Mouse (Mus musculus) heart, embryonic 13.5 days (tissue): ENCODE results near the gene Cd5. TPM values are rescaled to one million over a fixed set of nuclear protein-coding genes. Genes with fewer than 3 reads are reported as not detected.

Experiments
- ATAC-seq: fragments of 200-750 bp; cut with Nextera tagmentation; 2 replicates; pipeline ENCODE4 v1.8.0; 2017; ENCODE audit warnings: moderate TSS enrichment; ENCODE audit not compliant: insufficient number of reproducible peaks, low FRiP score, low TSS enrichment; ENCODE audit errors: extremely low read depth
- H3K27ac ChIP-seq: fragments of 300-500 bp; sonication (generic); replicated peaks from 2 replicates; pipeline ENCODE4 v1.5.1; 2015; ENCODE audit warnings: moderate library complexity, mild to moderate bottlenecking, inconsistent platforms
- H3K27me3 ChIP-seq: fragments of 300-500 bp; sonication (generic); replicated peaks from 2 replicates; pipeline ENCODE4 v1.6.1; 2015; ENCODE audit warnings: mild to moderate bottlenecking, inconsistent platforms
- H3K36me3 ChIP-seq: fragments of 300-500 bp; sonication (generic); 2 replicates; pipeline ENCODE4 v1.6.1; 2015; ENCODE audit warnings: mild to moderate bottlenecking, inconsistent platforms
- H3K4me1 ChIP-seq: fragments of 300-500 bp; sonication (generic); 2 replicates; pipeline ENCODE4 v1.6.1; 2015; ENCODE audit warnings: inconsistent platforms
- H3K4me2 ChIP-seq: fragments of 300-500 bp; sonication (generic); 2 replicates; pipeline ENCODE4 v1.6.1; 2015; ENCODE audit warnings: inconsistent platforms, mild to moderate bottlenecking, moderate library complexity
- H3K4me3 ChIP-seq: fragments of 300-500 bp; sonication (generic); 2 replicates; pipeline ENCODE4 v1.5.1; 2015; ENCODE audit warnings: moderate library complexity, mild to moderate bottlenecking, inconsistent platforms
- H3K9ac ChIP-seq: fragments of 300-500 bp; sonication (generic); 2 replicates; pipeline ENCODE4 v1.6.1; 2015; ENCODE audit warnings: inconsistent platforms, mild to moderate bottlenecking, moderate library complexity
- H3K9me3 ChIP-seq: fragments of 300-500 bp; sonication (generic); 2 replicates; pipeline ENCODE4 v1.6.1; 2016; ENCODE audit warnings: inconsistent platforms
- WGBS: fragments of 180-500 bp; shearing (Covaris S2); methylation state at CpG from one replicate; pipeline ENCODE4 v1.1.7; 2015; ENCODE audit warnings: mixed read lengths; 5-methylcytosine and 5-hydroxymethylcytosine counted together
- polyA plus RNA-seq: library from polyadenylated mRNA; unstranded; fragments of >200 nt; fragmentation: Nextera tagmentation; extraction: Ambion mirVana; gene quantifications from 2 replicates; pipeline ENCODE4 v1.2.1, GENCODE M21; 2015

The Cd5 gene
- polyA plus RNA-seq, 1 experiment from 2014 or later, result 0.71 TPM

- Histone ChIP-seq H3K27me3 (no peaks in the 10 kb centered on the region), H3K36me3 (no peaks in the 10 kb centered on the region), H3K27ac (no peak overlapping the region), H3K4me2 (no peak overlapping the region), H3K4me1 (peaks cover 28% of the 10 kb centered on the region), H3K4me3 (no peak overlapping the region), H3K9me3 (no peaks in the 10 kb centered on the region), H3K9ac (no peak overlapping the region)
- WGBS, result 73% methylated on average over 2 of the region's 2 CpGs
- no peak for ATAC-seq
These were observed 18.7 kb upstream of the Cd5 start for GRCm38 (mm10) chr19:10757526-10757925.

- ATAC-seq, result no peak
- Histone ChIP-seq H3K9ac (no peak overlapping the region), H3K4me3 (no peak overlapping the region), H3K27me3 (no peaks in the 10 kb centered on the region), H3K27ac (no peak overlapping the region), H3K36me3 (no peaks in the 10 kb centered on the region), H3K9me3 (no peaks in the 10 kb centered on the region), H3K4me1 (peaks cover 28% of the 10 kb centered on the region), H3K4me2 (no peak overlapping the region)
These were observed 18.3 kb upstream of the Cd5 start for GRCm38 (mm10) chr19:10757125-10757524.

- no peak overlapping the region for H3K27ac ChIP-seq
- ATAC-seq, result no peak
- no peaks in the 10 kb centered on the region for H3K27me3 ChIP-seq
- 86% methylated on average over 5 of the region's 5 CpGs for WGBS
- no peak overlapping the region for H3K4me3 ChIP-seq
- H3K9ac ChIP-seq, result no peak overlapping the region
- no peaks in the 10 kb centered on the region for H3K4me1 ChIP-seq
- no peaks in the 10 kb centered on the region for H3K36me3 ChIP-seq
- no peak overlapping the region for H3K4me2 ChIP-seq
- no peaks in the 10 kb centered on the region for H3K9me3 ChIP-seq
These were observed 13.8 kb upstream of the Cd5 start for GRCm38 (mm10) chr19:10752646-10753045.

DNA sequence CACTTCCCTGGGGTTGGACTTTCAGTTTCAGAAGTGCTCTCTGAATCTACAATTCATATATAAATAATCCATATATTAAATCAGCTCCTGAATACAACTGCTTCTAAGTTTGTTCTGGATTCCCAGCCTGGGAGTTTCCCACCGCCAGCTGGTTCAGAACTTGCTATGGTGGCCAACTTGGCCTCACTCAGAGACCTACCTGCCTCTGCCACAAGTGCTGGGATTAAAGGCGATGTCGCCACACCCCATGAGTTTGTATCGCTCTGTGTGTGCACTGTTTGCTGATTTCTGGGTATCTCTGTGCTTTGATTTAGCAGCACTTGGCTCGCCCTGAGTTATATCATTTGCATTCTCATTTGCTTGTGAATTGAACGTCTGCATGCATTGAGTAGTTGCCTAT, 13.3 kb upstream of the Cd5 start:
- H3K27ac ChIP-seq, result no peak overlapping the region
- 85% methylated on average over 6 of the region's 6 CpGs for WGBS
- H3K9me3 ChIP-seq, result no peaks in the 10 kb centered on the region
- no peaks in the 10 kb centered on the region for H3K4me1 ChIP-seq
- H3K9ac ChIP-seq, result no peak overlapping the region
- no peak overlapping the region for H3K4me3 ChIP-seq
- H3K27me3 ChIP-seq, result no peaks in the 10 kb centered on the region
- no peak overlapping the region for H3K4me2 ChIP-seq
- H3K36me3 ChIP-seq, result no peaks in the 10 kb centered on the region
- no peak for ATAC-seq

GRCm38 (mm10) chr19:10751607-10752006, 12.8 kb upstream of the Cd5 start:
- no peak overlapping the region for H3K4me3 ChIP-seq
- H3K9ac ChIP-seq, result no peak overlapping the region
- no peak overlapping the region for H3K27ac ChIP-seq
- H3K27me3 ChIP-seq, result no peaks in the 10 kb centered on the region
- H3K36me3 ChIP-seq, result no peaks in the 10 kb centered on the region
- no peak for ATAC-seq
- no peaks in the 10 kb centered on the region for H3K4me1 ChIP-seq
- no peak overlapping the region for H3K4me2 ChIP-seq
- 83% methylated on average over 1 of the region's 1 CpGs for WGBS
- no peaks in the 10 kb centered on the region for H3K9me3 ChIP-seq

DNA sequence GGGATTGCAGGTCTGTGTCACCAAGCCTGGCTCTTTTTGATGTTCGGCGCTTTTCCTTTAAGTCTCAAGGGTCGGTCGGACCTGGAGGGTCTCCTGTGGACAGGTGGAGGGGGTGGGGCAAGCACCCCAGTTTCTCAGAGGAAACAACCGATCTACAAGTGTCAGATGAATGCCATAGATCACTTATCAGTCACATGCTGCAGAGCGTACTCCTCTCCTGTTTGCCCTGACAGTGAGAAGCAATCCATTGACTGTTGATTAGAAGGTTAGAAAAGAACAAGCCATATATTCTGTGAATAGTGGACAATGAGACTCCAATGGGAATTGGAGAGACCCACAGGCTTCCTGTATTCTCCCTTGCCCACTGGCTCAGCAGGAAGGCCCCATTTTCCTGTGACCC, 11.4 kb upstream of the Cd5 start:
- ATAC-seq, result no peak
- Histone ChIP-seq H3K4me3 (no peak overlapping the region), H3K4me1 (no peaks in the 10 kb centered on the region), H3K27me3 (no peaks in the 10 kb centered on the region), H3K27ac (no peak overlapping the region), H3K4me2 (no peak overlapping the region), H3K9me3 (no peaks in the 10 kb centered on the region), H3K9ac (no peak overlapping the region), H3K36me3 (no peaks in the 10 kb centered on the region)
- 76% methylated on average over 6 of the region's 6 CpGs for WGBS

DNA sequence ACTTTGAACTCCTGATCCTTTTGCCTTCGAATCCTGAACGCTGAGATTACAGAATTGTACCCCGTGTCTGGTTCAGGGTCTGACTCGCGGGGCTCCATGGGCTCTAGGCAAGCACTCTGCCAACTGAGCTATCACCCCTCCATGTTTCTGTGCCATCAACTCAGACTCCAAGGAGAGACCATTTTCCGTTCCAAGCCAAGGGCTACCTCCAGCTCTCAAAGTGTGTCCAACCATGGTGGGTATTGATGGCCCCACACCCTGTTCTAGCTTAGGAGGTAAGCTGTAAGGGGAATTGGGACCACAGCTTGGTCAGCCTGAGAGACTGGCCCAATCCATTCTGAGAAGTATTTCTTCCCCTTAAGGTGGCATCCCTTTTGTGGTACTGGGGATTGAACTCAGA, 10.5 kb upstream of the Cd5 start:
- Histone ChIP-seq H3K4me1 (no peaks in the 10 kb centered on the region), H3K27me3 (no peaks in the 10 kb centered on the region), H3K27ac (no peak overlapping the region), H3K9me3 (no peaks in the 10 kb centered on the region), H3K9ac (no peak overlapping the region), H3K36me3 (no peaks in the 10 kb centered on the region), H3K4me3 (no peak overlapping the region), H3K4me2 (no peak overlapping the region)
- ATAC-seq, result no peak
- WGBS, result 79% methylated on average over 6 of the region's 6 CpGs

GRCm38 (mm10) chr19:10748401-10749102, 9.8 kb upstream of the Cd5 start:
- 62% methylated on average over 11 of the region's 11 CpGs for WGBS
- Histone ChIP-seq H3K4me2 (no peak overlapping the region), H3K4me1 (no peaks in the 10 kb centered on the region), H3K4me3 (no peak overlapping the region), H3K27me3 (no peaks in the 10 kb centered on the region), H3K27ac (no peak overlapping the region), H3K9ac (no peak overlapping the region), H3K9me3 (no peaks in the 10 kb centered on the region), H3K36me3 (no peaks in the 10 kb centered on the region)
- no peak for ATAC-seq

GRCm38 (mm10) chr19:10747718-10748117, 8.9 kb upstream of the Cd5 start:
- Histone ChIP-seq H3K27ac (no peak overlapping the region), H3K9ac (no peak overlapping the region), H3K36me3 (no peaks in the 10 kb centered on the region), H3K4me3 (no peak overlapping the region), H3K27me3 (no peaks in the 10 kb centered on the region), H3K9me3 (no peaks in the 10 kb centered on the region), H3K4me2 (no peak overlapping the region), H3K4me1 (no peaks in the 10 kb centered on the region)
- WGBS, result 79% methylated on average over 6 of the region's 6 CpGs
- no peak for ATAC-seq

DNA sequence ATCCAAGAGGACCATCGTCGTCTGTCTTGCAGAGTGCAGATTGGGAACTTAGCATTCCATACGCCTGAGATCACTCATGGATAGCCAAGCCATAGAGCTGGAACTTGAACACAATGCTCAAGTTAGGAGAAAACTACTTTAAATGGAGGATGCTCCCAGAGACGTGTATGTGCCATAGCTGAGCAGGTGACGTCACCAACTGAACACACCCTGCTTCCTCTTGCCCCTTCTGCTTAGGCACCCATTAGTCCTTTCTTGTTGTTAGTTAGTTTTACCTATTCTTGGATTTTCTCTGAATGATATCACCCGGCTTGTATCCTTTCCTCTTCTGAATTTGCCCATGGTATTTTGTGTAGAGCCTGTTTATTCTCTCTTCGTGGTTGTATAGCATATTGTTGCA, 8.4 kb upstream of the Cd5 start:
- ATAC-seq, result no peak
- Histone ChIP-seq H3K9me3 (no peaks in the 10 kb centered on the region), H3K27ac (no peak overlapping the region), H3K4me1 (no peaks in the 10 kb centered on the region), H3K36me3 (no peaks in the 10 kb centered on the region), H3K4me2 (no peak overlapping the region), H3K4me3 (no peak overlapping the region), H3K9ac (no peak overlapping the region), H3K27me3 (no peaks in the 10 kb centered on the region)
- 62% methylated on average over 7 of the region's 7 CpGs for WGBS

- Histone ChIP-seq H3K36me3 (no peaks in the 10 kb centered on the region), H3K4me2 (no peak overlapping the region), H3K4me3 (no peak overlapping the region), H3K27ac (no peak overlapping the region), H3K27me3 (no peaks in the 10 kb centered on the region), H3K4me1 (peaks cover 8% of the 10 kb centered on the region), H3K9ac (no peak overlapping the region), H3K9me3 (no peaks in the 10 kb centered on the region)
- WGBS, result 55% methylated on average over 3 of the region's 3 CpGs
- no peak for ATAC-seq
These were observed 3.8 kb upstream of the Cd5 start for GRCm38 (mm10) chr19:10742565-10742964.

DNA sequence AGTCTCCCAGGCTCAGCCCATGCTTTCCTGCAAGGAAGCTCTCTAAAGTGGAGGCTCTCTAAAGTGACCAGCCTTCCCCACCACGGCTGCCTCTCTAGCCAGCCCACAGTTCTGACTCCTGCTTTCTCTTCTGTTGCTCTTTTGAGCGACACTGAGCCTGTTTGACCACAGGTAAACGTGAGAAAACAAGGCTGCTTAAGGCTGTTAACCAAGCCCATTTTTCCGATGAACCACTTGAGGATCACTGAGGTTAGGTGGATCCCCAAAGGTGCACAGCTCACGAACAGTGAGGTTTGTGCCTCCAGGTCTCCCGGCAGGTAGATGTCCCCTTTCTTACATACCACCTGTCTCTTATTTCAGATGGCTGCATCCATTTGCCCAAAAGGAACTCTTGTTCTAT, 3.3 kb upstream of the Cd5 start:
- Histone ChIP-seq H3K4me1 (peaks cover 8% of the 10 kb centered on the region), H3K4me2 (no peak overlapping the region), H3K9me3 (no peaks in the 10 kb centered on the region), H3K9ac (no peak overlapping the region), H3K36me3 (no peaks in the 10 kb centered on the region), H3K27me3 (no peaks in the 10 kb centered on the region), H3K4me3 (no peak overlapping the region), H3K27ac (no peak overlapping the region)
- WGBS, result 72% methylated on average over 6 of the region's 6 CpGs
- ATAC-seq, result no peak
